Mouse (Mus musculus): ENCODE data around the gene Tlcd1.
"Not testable (repeated sequence)": the region's sequence is repeated elsewhere in the genome, so short reads cannot be mapped to it uniquely, and the experiment has no call there.

Tlcd1 gene

GRCm38 (mm10) chr11:78177903-78178858 is 1.7 kb downstream of the Tlcd1 start:
- DNase-seq (ENCODE audit: low spot score) = peak; percentile 87

GRCm38 (mm10) chr11:78178859-78179437 is 2.4 kb downstream of the Tlcd1 start:
- peak; percentile 47 for DNase-seq (ENCODE audit: low spot score)

- DNase-seq (ENCODE audit: low spot score) = no peak
Observed at GRCm38 (mm10) chr11:78179438-78179999, 3.0 kb downstream of the Tlcd1 start.

- DNase-seq (ENCODE audit: low spot score) = no peak
Observed at GRCm38 (mm10) chr11:78180081-78180761, 3.7 kb downstream of the Tlcd1 start.

- DNase-seq (ENCODE audit: low spot score) = no peak
Observed at GRCm38 (mm10) chr11:78181830-78182357, 5.4 kb downstream of the Tlcd1 start.

GRCm38 (mm10) chr11:78182450-78182849 is 5.9 kb downstream of the Tlcd1 start:
- no peak for DNase-seq (ENCODE audit: low spot score)

- DNase-seq (ENCODE audit: low spot score) = peak; percentile 67
Observed at GRCm38 (mm10) chr11:78182961-78183844, 6.7 kb downstream of the Tlcd1 start, which contains the start of gene Rpl23a. Gene Rpl23a (minus strand): TSS chr11:78183584.

- no peak for DNase-seq (ENCODE audit: low spot score)
Observed at GRCm38 (mm10) chr11:78183884-78184514, 7.5 kb downstream of the Tlcd1 start.

- DNase-seq (ENCODE audit: low spot score) = not testable (repeated sequence)
Observed at GRCm38 (mm10) chr11:78184702-78185101, 8.2 kb downstream of the Tlcd1 start.

- peak; percentile 57 for DNase-seq (ENCODE audit: low spot score)
Observed at GRCm38 (mm10) chr11:78188331-78189233, 12.1 kb downstream of the Tlcd1 start, which contains the start of gene Rab34. Gene Rab34 (plus strand): TSS chr11:78188430.

GRCm38 (mm10) chr11:78189234-78190040 is 12.9 kb downstream of the Tlcd1 start:
- DNase-seq (ENCODE audit: low spot score) = peak; percentile 50

- no peak for DNase-seq (ENCODE audit: low spot score)
Observed at GRCm38 (mm10) chr11:78190041-78190440, 13.5 kb downstream of the Tlcd1 start.

- no peak for DNase-seq (ENCODE audit: low spot score)
Observed at GRCm38 (mm10) chr11:78193113-78193512, 16.6 kb downstream of the Tlcd1 start, which contains the start of gene Proca1. Gene Proca1 (plus strand): TSS chr11:78193392.

- DNase-seq (ENCODE audit: low spot score) = peak; percentile 73
Observed at GRCm38 (mm10) chr11:78194411-78195100, 18.0 kb downstream of the Tlcd1 start.

GRCm38 (mm10) chr11:78195101-78195863 is 18.8 kb downstream of the Tlcd1 start:
- DNase-seq (ENCODE audit: low spot score) = no peak

GRCm38 (mm10) chr11:78202372-78202771 is 25.9 kb downstream of the Tlcd1 start:
- no peak for DNase-seq (ENCODE audit: low spot score)

GRCm38 (mm10) chr11:78204287-78204686 is 27.8 kb downstream of the Tlcd1 start:
- DNase-seq (ENCODE audit: low spot score) = no peak
